Mouse (Mus musculus): ENCODE measurements around the gene Prcd.

GRCm38 (mm10) chr11:116685729-116686128, 32.4 kb downstream of the Prcd start:
- TF ChIP-seq CTCF (conservative IDR thresholded peaks at IDR 0.05; ENCODE audit: insufficient read depth, insufficient read length, low read depth, low read length) (no peak), POLR2A (IDR thresholded peaks at IDR 0.05; ENCODE audit: low read depth, low read length) (no peak)

Data from kidney, adult 2 months (tissue).